Mouse (Mus musculus) ES-E14 (cell line): ENCODE data around the gene Apopt1.

ENCODE experiments used
- CHD2 ChIP-seq: IDR thresholded peaks from 2 replicates; pipeline ENCODE4 v1.6.1; 2014; ENCODE audit warnings: mild to moderate bottlenecking, low read depth, low read length, inconsistent platforms
- HCFC1 ChIP-seq: IDR thresholded peaks from 2 replicates; pipeline ENCODE4 v1.6.1; 2012; ENCODE audit warnings: low read length, inconsistent platforms, borderline replicate concordance; ENCODE audit not compliant: insufficient read depth
- MAFK ChIP-seq: IDR thresholded peaks from 2 replicates; pipeline ENCODE4 v1.6.1; 2014; ENCODE audit warnings: mild to moderate bottlenecking, low read depth, low read length, inconsistent platforms; ENCODE audit not compliant: insufficient read depth
- ZC3H11A ChIP-seq: IDR thresholded peaks from 2 replicates; pipeline ENCODE4 v1.6.1; 2012; ENCODE audit warnings: low read depth, mild to moderate bottlenecking, inconsistent platforms, low read length, borderline replicate concordance
- ZNF384 ChIP-seq: IDR thresholded peaks from 2 replicates; pipeline ENCODE4 v1.6.1; 2012; ENCODE audit warnings: low read depth, low read length, inconsistent platforms

- TF ChIP-seq MAFK (no peak), CHD2 (no peak), HCFC1 (no peak), ZC3H11A (no peak), ZNF384 (no peak)
Observed at GRCm38 (mm10) chr12:111703301-111703700, 9.8 kb upstream of the Apopt1 start.
